Mouse (Mus musculus): ENCODE measurements at regions not wholly inside any gene's neighbourhood (a gene's known extent, or its start where the extent isn't known, plus 50 kb on each side); places are given as distances from the start of the nearest gene placed in this dataset.

DNA sequence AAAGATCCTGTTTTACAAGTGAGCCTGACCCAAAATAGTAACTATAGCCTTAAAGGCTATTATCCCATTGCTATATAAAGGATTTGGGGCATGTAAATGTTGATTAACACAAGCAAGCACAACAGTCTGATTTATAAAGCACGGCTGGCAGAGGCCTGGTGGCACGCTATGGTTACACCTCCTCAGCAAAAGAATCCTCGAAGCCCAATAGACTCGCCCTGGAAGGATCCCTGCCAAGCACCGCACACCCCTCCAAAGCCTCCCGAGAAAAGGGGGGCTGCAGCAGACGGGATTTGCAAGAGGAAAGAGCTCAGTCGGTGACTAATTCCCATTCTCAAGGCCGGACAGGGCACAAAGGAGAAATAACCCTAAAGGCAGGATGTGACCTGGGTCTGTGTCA is 150.2 kb upstream of the Spred2 start:
- TF ChIP-seq CTCF (IDR thresholded peaks at IDR 0.05; ENCODE audit: low read depth) (no peak), EP300 (IDR thresholded peaks at IDR 0.05; ENCODE audit: low read depth) (no peak)
